Mouse (Mus musculus) heart, embryonic 14.5 days (tissue): ENCODE results near the gene Sema4c. TPM values are rescaled to one million over a fixed set of nuclear protein-coding genes. Genes with fewer than 3 reads are reported as not detected.

Source experiments
- ATAC-seq: fragments of 200-750 bp; cut with Nextera tagmentation; 2 replicates; pipeline ENCODE4 v1.8.0; 2017; ENCODE audit warnings: low read depth, moderate TSS enrichment; ENCODE audit not compliant: insufficient number of reproducible peaks, insufficient read depth, low FRiP score
- H3K27ac ChIP-seq, 2 experiments: fragments of 200-500 bp in 1 of 2; fragments of 300-500 bp in 1 of 2; sonication (generic) in 1 of 2; replicated peaks in 1 of 2; 2 replicates each; pipeline ENCODE4 v1.5.1; 2012 to 2014; ENCODE audit warnings: low read depth in 2 of 2, low read length in 2 of 2, control low read depth in 1 of 2, mild to moderate bottlenecking in 1 of 2, mixed read lengths in 1 of 2; ENCODE audit not compliant: control insufficient read depth in 1 of 2, insufficient read depth in 1 of 2
- H3K27me3 ChIP-seq: fragments of 300-500 bp; sonication (generic); 2 replicates; pipeline ENCODE4 v1.6.1; 2014; ENCODE audit warnings: mild to moderate bottlenecking, low read length, control low read depth; ENCODE audit not compliant: control insufficient read depth, insufficient read depth
- H3K36me3 ChIP-seq: fragments of 300-500 bp; sonication (generic); 2 replicates; pipeline ENCODE4 v1.6.1; 2014; ENCODE audit warnings: mild to moderate bottlenecking, control low read depth, low read length, mixed read lengths; ENCODE audit not compliant: control insufficient read depth, insufficient read depth
- H3K4me1 ChIP-seq, 2 experiments: fragments of 200-500 bp in 1 of 2; fragments of 300-500 bp in 1 of 2; sonication (generic) in 1 of 2; 2 replicates each; pipeline ENCODE4 v1.6.1; 2012 to 2014; ENCODE audit warnings: low read length in 2 of 2, control low read depth in 1 of 2, mixed read lengths in 1 of 2; ENCODE audit not compliant: control insufficient read depth in 2 of 2, insufficient read depth in 2 of 2
- H3K4me2 ChIP-seq: fragments of 300-500 bp; sonication (generic); 2 replicates; pipeline ENCODE4 v1.6.1; 2014; ENCODE audit warnings: mild to moderate bottlenecking, low read length
- H3K4me3 ChIP-seq, 2 experiments: fragments of 200-500 bp in 1 of 2; fragments of 300-500 bp in 1 of 2; sonication (generic) in 1 of 2; 2 replicates each; pipeline ENCODE4 v1.5.1; 2012 to 2014; ENCODE audit warnings: low read length in 2 of 2, mild to moderate bottlenecking in 2 of 2, control low read depth in 1 of 2, low read depth in 1 of 2, moderate library complexity in 1 of 2; ENCODE audit not compliant: control insufficient read depth in 1 of 2, insufficient read depth in 1 of 2
- H3K9ac ChIP-seq: fragments of 300-500 bp; sonication (generic); 2 replicates; pipeline ENCODE4 v1.6.1; 2014; ENCODE audit warnings: mild to moderate bottlenecking, low read length
- H3K9me3 ChIP-seq: fragments of 300-500 bp; sonication (generic); 2 replicates; pipeline ENCODE4 v1.6.1; 2016; ENCODE audit warnings: low read length, control low read depth; ENCODE audit not compliant: control insufficient read depth
- WGBS: fragments of 180-500 bp; shearing (Covaris S2); extraction: QIAGEN DNeasy Blood & Tissue Kit; methylation state at CpG from one replicate; pipeline ENCODE4 v1.1.7; 2014; 5-methylcytosine and 5-hydroxymethylcytosine counted together
- polyA plus RNA-seq: library from polyadenylated mRNA; unstranded; fragments of >200 nt; fragmentation: Nextera tagmentation; extraction: Ambion mirVana; gene quantifications from 2 replicates; pipeline ENCODE4 v1.2.1, GENCODE M21; 2014

Sema4c gene
- polyA plus RNA-seq, 1 experiment from 2014 or later, result 1.6 TPM

- Histone ChIP-seq H3K9ac (no peak overlapping the region), H3K36me3 (no peaks in the 10 kb centered on the region), H3K9me3 (no peaks in the 10 kb centered on the region), H3K4me1 (peaks cover 35 to 45% of the 10 kb centered on the region in 2 experiments), H3K27me3 (no peaks in the 10 kb centered on the region), H3K27ac (no peak overlapping the region), H3K4me2 (no peak overlapping the region), H3K4me3 (no peak overlapping the region)
- WGBS, result 48% methylated on average over 4 of the region's 4 CpGs
- ATAC-seq, result no peak
These were observed 4.2 kb upstream of the Sema4c start for GRCm38 (mm10) chr1:36562388-36562787.

DNA sequence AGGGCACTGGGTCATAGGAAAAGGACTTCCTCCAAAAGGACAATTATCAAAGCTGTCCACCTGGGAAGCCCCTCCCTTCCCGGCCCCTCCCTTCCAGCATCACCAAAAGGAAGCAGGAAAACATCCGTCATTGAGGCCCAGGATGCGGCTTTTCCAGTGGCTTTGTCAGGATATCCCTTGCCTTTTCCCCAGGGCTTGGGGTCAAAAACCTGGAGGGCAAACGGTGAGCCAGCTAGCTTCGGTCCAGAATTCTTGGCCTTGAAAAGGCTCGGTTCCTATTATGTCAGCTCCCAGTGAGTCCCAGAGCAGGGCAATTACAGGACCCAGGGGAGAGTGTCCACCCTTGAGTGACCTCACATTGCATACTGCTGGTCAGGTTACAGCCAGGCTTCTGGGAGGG, 2.8 kb upstream of the Sema4c start:
- no peak overlapping the region for H3K27ac ChIP-seq
- ATAC-seq, result no peak
- no peak overlapping the region for H3K9ac ChIP-seq
- no peaks in the 10 kb centered on the region for H3K36me3 ChIP-seq
- H3K9me3 ChIP-seq, result no peaks in the 10 kb centered on the region
- no peak overlapping the region for H3K4me2 ChIP-seq
- WGBS, result 50% methylated on average over 6 of the region's 6 CpGs
- no peak overlapping the region for H3K4me3 ChIP-seq
- H3K4me1 ChIP-seq, result peaks cover 37 to 44% of the 10 kb centered on the region in 2 experiments
- no peaks in the 10 kb centered on the region for H3K27me3 ChIP-seq

DNA sequence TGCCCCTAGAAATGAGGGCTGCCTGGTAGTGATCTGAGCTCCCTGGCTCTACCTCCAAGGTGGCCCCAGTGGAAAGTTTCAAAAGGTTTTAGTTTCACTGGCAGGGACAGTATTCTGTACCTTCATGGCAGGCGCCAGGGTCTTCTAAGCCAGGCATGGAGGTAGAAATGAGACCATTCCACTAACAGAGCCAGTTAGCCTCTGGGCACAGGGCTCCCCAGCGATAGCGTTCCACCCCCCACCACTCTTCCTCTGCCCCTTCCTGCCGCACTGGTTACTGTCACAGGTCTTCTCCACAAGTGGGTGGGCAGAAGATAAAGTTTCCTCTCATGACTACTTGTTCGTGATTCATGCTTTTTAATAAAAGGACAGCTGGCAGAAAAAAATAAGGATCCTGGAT, 1.7 kb upstream of the Sema4c start:
- H3K9me3 ChIP-seq, result no peaks in the 10 kb centered on the region
- H3K4me1 ChIP-seq, result peaks cover 47 to 54% of the 10 kb centered on the region in 2 experiments
- no peak overlapping the region for H3K4me3 ChIP-seq
- peak overlapping the region; percentile 35; the same call in 1 of the 2 replicates for H3K9ac ChIP-seq
- H3K4me2 ChIP-seq, result 0 out of 2 replicates have a peak overlapping the region, but pooled peaks have one; percentile 6
- H3K27ac ChIP-seq, result peak overlapping the region in 1 of 2 experiments; percentile 38; a peak in 1 of 4 replicates
- no peak for ATAC-seq
- WGBS, result 53% methylated on average over 5 of the region's 5 CpGs
- peaks cover 6% of the 10 kb centered on the region for H3K36me3 ChIP-seq
- no peaks in the 10 kb centered on the region for H3K27me3 ChIP-seq

- 5% methylated on average over 4 of the region's 4 CpGs for WGBS
- no peak for ATAC-seq
These were observed 1.1 kb upstream of the Sema4c start for GRCm38 (mm10) chr1:36559256-36559655.

DNA sequence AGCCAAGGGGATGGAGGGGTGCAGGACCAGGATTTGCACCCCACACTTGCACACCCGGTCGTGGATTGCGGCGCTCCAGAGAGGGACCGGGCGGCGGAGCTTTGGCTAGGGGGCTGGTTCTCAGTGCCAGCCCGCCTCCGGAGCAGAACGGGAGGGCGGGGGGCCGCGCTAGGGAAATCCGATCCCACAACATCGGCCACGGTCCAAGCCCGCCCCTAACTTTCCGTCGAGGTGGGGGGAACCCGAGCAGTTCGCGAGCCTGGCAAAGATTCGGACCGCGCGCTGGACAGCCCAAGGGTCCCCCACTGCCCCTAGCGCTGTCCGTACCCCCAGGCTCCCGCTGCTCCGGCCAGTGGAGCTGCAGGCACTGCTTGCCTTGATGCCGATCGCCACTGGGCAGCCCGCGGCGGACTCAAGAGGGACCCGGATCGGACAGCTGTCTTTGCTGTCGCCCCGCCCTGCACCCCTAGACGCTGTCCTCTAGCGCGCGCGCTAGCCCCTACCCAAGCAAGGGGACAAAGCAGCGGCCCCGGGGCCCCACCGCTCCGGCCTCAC, 615 bp downstream of the Sema4c start:
- no peaks in the 10 kb centered on the region for H3K9me3 ChIP-seq

More at GRCm38 (mm10) chr1:36559256-36559655, 1.1 kb upstream of the Sema4c start:
- H3K9me3 ChIP-seq, result no peaks in the 10 kb centered on the region
- peak overlapping the region; percentile 96 for H3K9ac ChIP-seq
- H3K4me1 ChIP-seq, result peaks cover 52% of the 10 kb centered on the region in 2 experiments
- H3K4me3 ChIP-seq, result peak overlapping the region in 1 of 2 experiments; percentile 83; a peak in 1 of 4 replicates
- H3K27me3 ChIP-seq, result no peaks in the 10 kb centered on the region
- H3K36me3 ChIP-seq, result peaks cover 13% of the 10 kb centered on the region
- peak overlapping the region; percentile 79 for H3K4me2 ChIP-seq
- peak overlapping the region; percentile 48 to 95; a peak in 2 of 4 replicates for H3K27ac ChIP-seq

GRCm38 (mm10) chr1:36556553-36557456, 1.3 kb downstream of the Sema4c start:
- H3K9me3 ChIP-seq, result no peaks in the 10 kb centered on the region
- H3K4me1 ChIP-seq, result peaks cover 34 to 39% of the 10 kb centered on the region in 2 experiments
- peak overlapping the region; percentile 78 to 83 for H3K4me3 ChIP-seq
- peak overlapping the region; percentile 95 for H3K27ac ChIP-seq
- peak overlapping the region; percentile 96 for H3K9ac ChIP-seq
- peak overlapping the region; percentile 79 for H3K4me2 ChIP-seq
- H3K36me3 ChIP-seq, result peaks cover 37% of the 10 kb centered on the region
- H3K27me3 ChIP-seq, result no peaks in the 10 kb centered on the region
- 0% methylated on average over 50 of the region's 52 CpGs for WGBS
- ATAC-seq, result peak; percentile 64

More for the DNA sequence above, 615 bp downstream of the Sema4c start:
- Histone ChIP-seq H3K9ac (peak overlapping the region; percentile 96), H3K27me3 (no peaks in the 10 kb centered on the region), H3K27ac (peak overlapping the region; percentile 95), H3K4me1 (peaks cover 42 to 45% of the 10 kb centered on the region in 2 experiments), H3K4me2 (peak overlapping the region; percentile 79), H3K4me3 (peak overlapping the region; percentile 78 to 83), H3K36me3 (peaks cover 30% of the 10 kb centered on the region)
- under 1% methylated on average over 46 of the region's 48 CpGs for WGBS
- peak; percentile 77 for ATAC-seq

DNA sequence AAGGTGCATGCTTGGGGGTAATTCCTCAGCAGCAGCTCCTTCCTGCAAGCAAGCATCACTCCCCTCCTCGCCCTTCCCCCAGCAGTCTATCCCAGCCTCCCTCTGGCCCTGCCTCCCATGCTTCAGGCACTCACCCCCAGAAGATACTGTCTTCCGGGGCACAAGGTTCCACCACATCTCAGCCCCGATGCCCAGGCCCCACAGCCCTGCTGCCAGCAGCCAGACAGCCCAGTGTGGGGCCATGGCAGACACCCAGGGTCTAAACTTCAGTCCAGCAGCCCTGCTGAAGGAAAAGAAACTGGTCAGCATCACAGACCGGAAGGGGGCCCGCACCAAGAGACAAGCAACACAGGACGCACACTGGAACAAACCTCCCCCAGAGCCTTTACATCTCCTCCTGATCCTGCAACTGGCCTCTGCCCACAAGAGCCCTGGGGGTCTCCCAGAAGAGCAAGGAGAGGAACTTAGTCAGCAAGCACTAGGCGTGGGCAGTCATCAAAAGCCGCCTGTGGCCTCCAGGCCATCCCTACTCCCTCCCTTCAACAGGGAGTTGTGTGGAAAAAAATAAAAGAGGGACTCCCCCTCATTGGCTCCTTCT, 2.3 kb downstream of the Sema4c start:
- H3K4me1 ChIP-seq, result peaks cover 31 to 34% of the 10 kb centered on the region in 2 experiments
- H3K36me3 ChIP-seq, result peaks cover 46% of the 10 kb centered on the region
- H3K9me3 ChIP-seq, result no peaks in the 10 kb centered on the region
- no peaks in the 10 kb centered on the region for H3K27me3 ChIP-seq
- peak overlapping the region; percentile 95 for H3K27ac ChIP-seq
- peak overlapping the region; percentile 78 to 83 for H3K4me3 ChIP-seq
- 10% methylated on average over 8 of the region's 8 CpGs for WGBS
- H3K9ac ChIP-seq, result peak overlapping the region; percentile 96
- H3K4me2 ChIP-seq, result peak overlapping the region; percentile 79
- no peak for ATAC-seq
